9 mouse cellular contexts compared by ENCODE assay signal in the genomic region with DNA sequence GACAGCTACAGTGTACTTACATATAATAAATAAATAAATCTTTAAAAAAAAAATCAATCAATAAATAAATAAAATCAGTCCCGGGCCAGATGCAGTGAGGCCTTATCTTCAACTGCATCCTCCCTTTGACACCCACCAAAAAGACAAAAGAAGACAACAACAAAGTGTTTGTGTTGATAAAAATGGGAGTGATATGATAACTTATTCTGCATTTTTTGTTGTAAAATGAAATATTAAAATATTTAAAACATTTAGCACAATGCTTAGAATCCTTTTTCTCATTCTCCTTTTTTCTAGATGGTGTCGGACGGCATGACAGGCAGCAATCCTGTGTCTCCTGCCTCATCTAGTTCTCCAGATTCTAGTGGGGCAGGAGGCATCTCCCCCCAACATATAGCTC. TPM values are rescaled to one million over a fixed set of nuclear protein-coding genes. Genes with fewer than 3 reads are reported as not detected.
DNase-seq lines count a peak whose midpoint lies in the region; ATAC-seq and TF ChIP-seq lines count a peak whose summit lies in the region.
"Had no signal": no experiment of that assay in that cellular context is flagged by ENCODE, and none has a peak within 500 bp of the region (broad histone marks: within the 10 kb centered on the region; RNA-seq: fewer than 3 reads in every experiment).

A gene (plus strand): TSS at position 301 of the 400 bp plus-strand sequence.

- peaks cover 67% of the 10 kb centered on the region for H3K79me2 ChIP-seq in C2C12 (ENCODE audit: control insufficient read depth, insufficient read depth)

- no peaks in the 10 kb centered on the region for H3K9me3 ChIP-seq in embryonic facial prominence, embryonic 10.5 days
- no peaks in the 10 kb centered on the region for H3K9me3 ChIP-seq in intestine, embryonic 15.5 days

- peaks cover 32% of the 10 kb centered on the region for H3K79me3 ChIP-seq in C2C12 (ENCODE audit: low read depth)

- intact Hi-C loops in heart, postnatal 14 days (cut with DNase I), result no loop called here

- TF ChIP-seq CTCF in C2C12 (IDR thresholded peaks at IDR 0.05; ENCODE audit: control insufficient read depth, insufficient read depth, insufficient read length), result no peak

- H3K4me3 ChIP-seq in C2C12 (ENCODE audit: insufficient read depth, poor library complexity, severe bottlenecking), result no peak within 1 kb of the TSS
- H3K4me3 ChIP-seq in embryonic facial prominence, embryonic 10.5 days, result no peak within 1 kb of the TSS
- no peak within 1 kb of the TSS for H3K4me3 ChIP-seq in intestine, embryonic 15.5 days (replicated peaks)
- H3K4me3 ChIP-seq: erythroblast, embryonic 14.5 days had no signal

- WGBS in embryonic facial prominence, embryonic 10.5 days, result 94% methylated on average over 3 of the region's 3 CpGs
- 94% methylated on average over 3 of the region's 3 CpGs for WGBS in intestine, embryonic 15.5 days

- no peaks in the 10 kb centered on the region for H3K4me1 ChIP-seq in embryonic facial prominence, embryonic 10.5 days
- no peaks in the 10 kb centered on the region for H3K4me1 ChIP-seq in intestine, embryonic 15.5 days (replicated peaks)

- no peaks in the 10 kb centered on the region for H3K27me3 ChIP-seq in C2C12 (ENCODE audit: control insufficient read depth, insufficient read depth, insufficient read length)
- H3K27me3 ChIP-seq in embryonic facial prominence, embryonic 10.5 days (replicated peaks; ENCODE audit: low read depth, poor library complexity, severe bottlenecking), result no peaks in the 10 kb centered on the region
- no peaks in the 10 kb centered on the region for H3K27me3 ChIP-seq in intestine, embryonic 15.5 days (replicated peaks)

- H3K27ac ChIP-seq in embryonic facial prominence, embryonic 10.5 days (replicated peaks), result no peak within 1 kb of the TSS
- no peak within 1 kb of the TSS for H3K27ac ChIP-seq in intestine, embryonic 15.5 days

- ATAC-seq in intestine, embryonic 15.5 days, result no peak

- no peak within 1 kb of the TSS for H3ac ChIP-seq in C2C12 (ENCODE audit: control insufficient read depth, insufficient read length, low read depth)

- no peak for DNase-seq in heart, postnatal 14 days
- no peak for DNase-seq in heart, adult 8-10 months (ENCODE audit: low spot score)
- no peak for DNase-seq in embryonic facial prominence, embryonic 10.5 days (ENCODE audit: low spot score)
- no peak for DNase-seq in right cerebral cortex, postnatal 36 days (ENCODE audit: low spot score in 2 of 2)
- no peak for DNase-seq in cerebellum, postnatal 25 days
- DNase-seq in adipocyte (ENCODE audit: low spot score), result no peak

- H3K36me3 ChIP-seq in C2C12 (ENCODE audit: control insufficient read depth, insufficient read depth), result peaks cover 93% of the 10 kb centered on the region
- H3K36me3 ChIP-seq in embryonic facial prominence, embryonic 10.5 days (replicated peaks), result peaks cover 99% of the 10 kb centered on the region
- peaks cover 38% of the 10 kb centered on the region for H3K36me3 ChIP-seq in intestine, embryonic 15.5 days

- H3K9ac ChIP-seq in intestine, embryonic 15.5 days, result no peak within 1 kb of the TSS

- no peak within 1 kb of the TSS for H3K4me2 ChIP-seq in intestine, embryonic 15.5 days (replicated peaks)

TF ChIP-seq in C2C12, 6 proteins besides CTCF, POLR2A, EP300 and RAD21:
- TF ChIP-seq MYOD1 (IDR thresholded peaks at IDR 0.05; ENCODE audit: control insufficient read depth, insufficient read length, low read depth) (no peak), CEBPB (IDR thresholded peaks at IDR 0.05; ENCODE audit: low read depth) (no peak), USF1 (IDR thresholded peaks at IDR 0.05; ENCODE audit: low read depth) (no peak), FOSL1 (IDR thresholded peaks at IDR 0.05; ENCODE audit: insufficient read depth, low read length, poor library complexity, severe bottlenecking) (no peak), MAX (IDR thresholded peaks at IDR 0.05) (no peak), MYOG (IDR thresholded peaks at IDR 0.05; ENCODE audit: control insufficient read depth, extremely low read depth, insufficient read length) (no peak)

RNA-seq across cellular contexts. Expression of the gene that starts here (rescaled TPM):
- 10 to 100 TPM; 13.5 to 13.9 TPM for total RNA-seq in heart, postnatal 14 days (2021)
- 10 to 100 TPM in 2 of 4 experiments, 1 to 10 TPM in 2; 8.8 to 10.9 (median 10.2) TPM for total RNA-seq in heart, adult 8-10 months (2022)
- polyA plus RNA-seq in C2C12 (2012; fragmentation: generic; extraction: Trizol), result 14.9 TPM
- polyA plus RNA-seq in embryonic facial prominence, embryonic 10.5 days (2016; fragmentation: Nextera tagmentation; extraction: Ambion mirVana), result 16.6 and 17.8 TPM in 2 replicates
- 11.5 and 12.3 TPM in 2 replicates for polyA plus RNA-seq in intestine, embryonic 15.5 days (2015; fragmentation: Nextera tagmentation; extraction: Ambion mirVana)
